Mouse (Mus musculus) myocyte (in vitro differentiated cells): ENCODE data around the gene Gmcl1.

Experiments used
- CEBPB ChIP-seq: IDR thresholded peaks from 2 replicates; pipeline ENCODE4 v1.6.1; 2011; ENCODE audit warnings: mild to moderate bottlenecking, moderate library complexity; ENCODE audit not compliant: poor library complexity, insufficient read depth, severe bottlenecking
- E2F4 ChIP-seq: IDR thresholded peaks from one replicate; pipeline ENCODE4 v1.6.1; 2011; ENCODE audit warnings: mild to moderate bottlenecking, control low read depth, moderate library complexity; ENCODE audit not compliant: insufficient read depth
- MAX ChIP-seq: IDR thresholded peaks from one replicate; pipeline ENCODE4 v1.6.1; 2011; ENCODE audit warnings: low read depth, mild to moderate bottlenecking, control low read depth
- MYOD1 ChIP-seq, 3 experiments: IDR thresholded peaks; one replicate each; pipeline ENCODE4 v1.6.1; 2011; ENCODE audit warnings: control low read depth in 2 of 3, low read depth in 2 of 3, mild to moderate bottlenecking in 2 of 3, moderate library complexity in 1 of 3; ENCODE audit not compliant: insufficient read length in 2 of 3, control insufficient read depth in 1 of 3
- MYOG ChIP-seq, 3 experiments: IDR thresholded peaks; one replicate each; pipeline ENCODE4 v1.6.1; 2011; ENCODE audit warnings: control low read depth in 2 of 3, low read depth in 2 of 3, mild to moderate bottlenecking in 2 of 3; ENCODE audit not compliant: insufficient read length in 2 of 3, control insufficient read depth in 1 of 3, insufficient read depth in 1 of 3
- POLR2A ChIP-seq: IDR thresholded peaks from one replicate; pipeline ENCODE4 v1.6.1; 2011; ENCODE audit warnings: low read depth, mild to moderate bottlenecking, control low read depth, moderate library complexity; ENCODE audit not compliant: insufficient read length
- POLR2AphosphoS2 ChIP-seq: IDR thresholded peaks from one replicate; pipeline ENCODE4 v1.6.1; 2011; ENCODE audit warnings: low read depth, control low read depth; ENCODE audit not compliant: insufficient read length
- TCF12 ChIP-seq: IDR thresholded peaks from one replicate; pipeline ENCODE4 v1.6.1; 2011; ENCODE audit warnings: mild to moderate bottlenecking, control low read depth; ENCODE audit not compliant: poor library complexity, insufficient read depth, severe bottlenecking
- TCF3 ChIP-seq: IDR thresholded peaks from one replicate; pipeline ENCODE4 v1.6.1; 2011; ENCODE audit warnings: low read depth, control low read depth; ENCODE audit not compliant: insufficient read length
- USF1 ChIP-seq: IDR thresholded peaks from one replicate; pipeline ENCODE4 v1.6.1; 2011; ENCODE audit warnings: low read depth, mild to moderate bottlenecking, control low read depth, moderate library complexity

GRCm38 (mm10) chr6:86776001-86776705 is 43.0 kb upstream of the Gmcl1 start:
- TF ChIP-seq USF1: no peak
- no peak for TF ChIP-seq POLR2A
- no peak for TF ChIP-seq CEBPB
- no peak for TF ChIP-seq TCF12
- TF ChIP-seq MYOG (IDR thresholded peaks at IDR 0.05; ENCODE audit: control insufficient read depth in 1 of 3, insufficient read depth in 1 of 3, insufficient read length in 2 of 3, low read depth in 2 of 3): no peak
- TF ChIP-seq MAX: no peak
- peak in 1 of 3 experiments; percentile 37 for TF ChIP-seq MYOD1 (IDR thresholded peaks at IDR 0.05; ENCODE audit: control insufficient read depth in 1 of 3, insufficient read length in 2 of 3, low read depth in 2 of 3)
- TF ChIP-seq E2F4: no peak
- TF ChIP-seq POLR2AphosphoS2: no peak
- TF ChIP-seq TCF3: no peak
